Mouse (Mus musculus) cerebellum, adult 8-10 months (tissue): ENCODE measurements around the gene Olfr15.

Experiments used
- DNase-seq: peaks from one replicate; pipeline ENCODE4 v3.0.0; 2022

The Olfr15 gene

GRCm38 (mm10) chr16:3876346-3876745, 45.7 kb downstream of the Olfr15 start:
- DNase-seq, result no peak

GRCm38 (mm10) chr16:3884201-3885064, 53.8 kb downstream of the Olfr15 start, which contains the start of the genes Zfp597 and Gm20695:
TSS of gene Zfp597 (minus strand) at chr16:3884561.
TSS of gene Gm20695 (plus strand) at chr16:3884648.
- DNase-seq, result peak; percentile 92

- DNase-seq, result no peak
These were observed 54.5 kb downstream of the Olfr15 start for GRCm38 (mm10) chr16:3885065-3885670.

DNA sequence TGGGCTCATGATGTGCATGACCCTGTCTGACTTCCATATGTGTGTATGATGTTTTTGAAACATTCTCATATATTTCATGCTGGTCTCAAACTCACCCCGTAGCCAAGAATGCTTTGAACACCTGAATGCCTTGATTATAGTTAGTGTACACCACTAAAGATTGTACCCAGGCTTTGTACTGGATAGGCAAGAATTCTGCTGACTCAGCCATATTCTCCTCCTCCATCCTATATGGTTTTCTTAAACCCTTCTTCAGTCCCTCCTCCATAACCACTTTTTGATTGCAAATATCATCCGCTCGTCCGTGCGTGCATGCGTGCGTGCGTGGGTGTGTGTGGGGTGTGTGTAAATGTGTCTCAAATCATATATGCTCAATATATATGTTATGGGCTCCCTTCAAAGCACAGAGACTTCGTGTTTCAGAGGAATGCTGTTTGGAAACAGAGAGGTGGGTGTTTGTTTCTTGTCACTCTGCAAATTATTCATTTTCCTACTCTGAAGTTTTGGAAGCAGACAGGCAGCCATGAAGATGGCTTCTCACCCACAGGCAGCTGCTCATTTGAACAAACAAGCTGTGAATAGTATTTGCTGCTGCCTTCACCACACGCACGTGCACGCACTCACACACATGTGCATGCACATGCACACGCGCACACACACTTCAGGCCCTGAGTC, 61.1 kb downstream of the Olfr15 start:
- DNase-seq, result no peak

- no peak for DNase-seq
These were observed 63.1 kb downstream of the Olfr15 start for GRCm38 (mm10) chr16:3893739-3894138.
